Mouse (Mus musculus) telencephalon, adult 2 months (tissue): ENCODE measurements around the gene Timp2.

Source experiments
- DNase-seq: peaks from one replicate; pipeline ENCODE4 v3.0.0-alpha.2; 2011; ENCODE audit warnings: low read depth, low spot score

Gene Timp2

DNA sequence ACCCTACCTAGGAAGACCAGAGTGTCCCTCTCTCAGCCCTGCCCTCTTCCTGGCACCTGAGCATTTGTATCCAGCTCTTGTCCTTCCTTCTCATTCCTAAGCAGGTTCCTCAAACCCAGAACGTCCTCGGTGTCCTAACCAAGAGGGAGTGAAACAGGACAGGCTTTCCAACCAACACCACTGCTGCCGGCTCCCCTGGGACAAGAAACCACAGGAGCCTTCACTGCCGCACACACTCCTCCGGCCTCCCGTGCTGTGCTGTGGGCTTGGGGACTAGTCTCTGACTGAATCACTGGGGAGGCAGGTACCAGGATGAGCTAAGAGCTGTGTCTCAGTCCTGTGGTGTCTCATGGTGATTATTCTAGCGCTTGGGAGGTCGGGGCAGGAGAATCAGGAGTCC lies 14.1 kb upstream of the Timp2 start:
- DNase-seq = no peak

DNA sequence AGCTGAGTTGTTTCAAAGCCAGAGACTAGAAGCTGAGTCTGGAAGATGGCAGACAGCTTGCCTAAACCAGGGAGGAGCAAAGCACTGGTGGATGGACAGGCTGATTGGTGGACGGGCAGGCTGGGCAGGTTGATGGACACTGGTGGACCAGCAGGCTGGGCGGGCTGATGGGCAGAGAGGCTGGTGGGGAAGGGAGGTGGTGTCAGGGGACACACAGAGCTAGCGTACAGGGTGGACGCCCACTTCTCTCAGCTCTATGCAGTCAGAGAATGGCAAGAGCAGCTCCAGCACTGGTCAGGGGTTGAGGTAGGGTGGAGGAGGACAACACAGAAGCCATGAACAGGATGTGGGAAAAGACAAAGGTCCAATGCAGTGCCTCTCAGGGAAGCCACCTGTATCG lies 13.7 kb upstream of the Timp2 start:
- DNase-seq = no peak

DNA sequence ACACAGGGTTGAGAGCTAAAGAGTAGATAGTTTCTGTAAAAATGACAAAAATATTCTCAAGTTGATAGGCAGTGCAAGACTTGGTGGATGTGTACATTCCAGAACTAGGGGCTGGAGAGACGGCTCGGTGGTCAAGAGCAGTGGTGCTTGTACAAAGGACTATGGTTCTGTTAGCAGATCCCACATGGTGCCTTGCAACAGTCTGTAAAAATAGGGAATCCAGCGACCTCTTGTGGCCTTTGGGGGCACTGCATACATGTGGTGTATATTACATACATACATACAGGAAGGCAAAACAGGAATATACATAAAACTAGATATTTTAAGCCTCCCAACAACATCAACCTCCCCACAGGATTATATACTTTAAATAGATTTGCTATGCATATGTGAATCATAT lies 12.8 kb upstream of the Timp2 start:
- DNase-seq = no peak

DNA sequence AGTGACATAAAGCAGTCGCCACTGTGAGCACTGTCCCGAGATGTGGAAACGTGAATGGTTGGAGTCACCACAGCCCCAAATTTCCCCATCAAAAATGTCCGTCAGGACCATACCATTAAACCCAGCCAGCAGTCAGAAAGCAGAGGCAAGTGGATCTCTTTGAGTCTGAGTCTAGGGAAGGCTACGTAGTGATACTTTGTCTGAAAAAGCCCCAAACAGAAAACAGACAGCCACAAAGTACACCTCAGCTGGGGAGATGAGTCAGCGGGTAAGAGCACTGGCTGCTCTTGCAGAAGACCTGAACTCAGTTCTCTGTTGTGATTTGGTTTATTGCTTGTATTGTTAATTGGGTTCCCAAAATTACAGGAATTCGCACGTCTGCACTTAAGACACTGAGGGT lies 11.0 kb upstream of the Timp2 start:
- DNase-seq = no peak

DNA sequence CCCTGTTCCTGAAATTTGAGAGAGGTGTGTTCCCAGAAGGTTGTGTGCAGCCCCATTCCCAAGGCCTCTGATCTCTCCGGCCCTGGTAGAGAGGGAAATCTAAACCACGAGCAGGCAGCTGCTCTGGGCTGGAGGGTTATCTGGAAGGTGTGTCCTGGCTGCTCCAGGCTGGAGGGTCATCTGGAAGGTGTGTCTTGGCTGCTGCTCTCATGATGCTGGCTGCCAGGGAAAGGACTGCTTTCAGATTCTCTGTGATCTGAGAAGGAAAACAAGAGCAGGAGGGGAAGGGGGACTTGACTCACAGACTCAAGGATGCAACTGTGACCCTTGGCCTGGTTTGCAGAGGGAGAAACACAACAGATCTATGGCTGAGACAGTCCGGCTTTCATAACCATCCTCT lies 10.6 kb upstream of the Timp2 start:
- no peak for DNase-seq

DNA sequence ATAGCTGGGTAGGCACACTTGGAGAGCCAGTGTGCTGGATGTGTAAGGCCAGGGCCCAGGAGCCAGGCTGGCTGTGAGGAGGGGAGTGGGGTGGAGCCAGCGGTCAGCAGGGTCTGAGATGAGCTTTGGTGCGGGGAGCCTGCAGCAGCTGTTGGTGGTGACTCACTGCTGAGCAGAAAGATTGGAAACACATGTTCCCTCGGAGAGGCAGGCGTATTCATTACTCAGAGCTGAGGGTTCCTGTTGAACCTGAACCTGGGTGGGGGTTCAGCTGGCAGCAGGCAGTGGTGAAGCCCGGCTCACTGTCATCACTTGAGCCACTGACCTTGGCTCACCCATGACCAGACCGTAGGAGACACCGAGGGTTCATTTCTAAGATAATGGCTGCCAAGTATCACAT lies 9.6 kb upstream of the Timp2 start:
- no peak for DNase-seq

DNA sequence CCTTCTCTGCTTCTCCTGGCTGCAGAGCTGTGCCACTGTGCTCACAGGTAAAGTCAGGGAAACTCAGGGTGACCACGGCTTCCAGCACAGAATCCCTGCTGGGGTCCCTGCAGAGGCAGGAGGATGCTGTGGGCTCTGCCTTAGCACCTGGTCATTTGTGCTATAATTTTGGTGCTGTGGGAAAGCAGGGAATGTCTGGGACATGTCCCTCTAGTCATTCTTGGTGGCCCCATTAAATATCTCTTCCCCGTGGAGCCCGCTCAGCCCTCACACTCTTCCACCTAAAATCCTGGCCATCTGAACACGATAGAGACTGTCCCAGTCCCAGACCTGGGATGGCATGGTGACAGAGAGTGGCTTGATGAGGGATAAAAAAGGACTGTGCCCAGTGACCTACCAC lies 8.5 kb upstream of the Timp2 start:
- no peak for DNase-seq

DNA sequence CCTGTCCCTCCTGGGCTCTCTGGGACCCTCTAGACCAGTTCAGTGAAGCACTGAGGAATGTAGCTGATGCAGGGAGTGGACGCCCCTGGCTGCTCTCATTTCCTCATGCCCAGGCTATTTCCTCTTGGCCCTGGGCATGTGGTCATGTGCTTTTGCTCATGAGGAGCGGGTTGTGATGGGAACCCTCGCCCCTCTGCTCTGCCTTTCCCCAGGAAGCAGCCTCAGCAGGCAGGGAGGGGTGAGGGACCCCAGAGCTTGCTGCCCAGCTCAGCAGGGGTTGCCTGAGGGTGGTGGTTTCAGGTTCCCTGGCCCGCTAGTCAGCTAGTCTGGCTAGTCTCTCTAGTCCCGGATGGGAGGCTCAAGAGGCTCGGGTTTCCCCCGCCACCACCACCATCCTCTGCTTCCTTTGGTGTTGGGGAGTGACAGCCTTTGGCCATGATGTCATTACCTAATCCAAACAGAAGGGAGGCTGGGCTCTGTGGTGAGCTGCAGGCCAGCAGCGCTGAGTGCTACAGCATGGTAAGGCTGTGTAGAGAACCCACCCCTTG lies 7.5 kb upstream of the Timp2 start:
- no peak for DNase-seq

DNA sequence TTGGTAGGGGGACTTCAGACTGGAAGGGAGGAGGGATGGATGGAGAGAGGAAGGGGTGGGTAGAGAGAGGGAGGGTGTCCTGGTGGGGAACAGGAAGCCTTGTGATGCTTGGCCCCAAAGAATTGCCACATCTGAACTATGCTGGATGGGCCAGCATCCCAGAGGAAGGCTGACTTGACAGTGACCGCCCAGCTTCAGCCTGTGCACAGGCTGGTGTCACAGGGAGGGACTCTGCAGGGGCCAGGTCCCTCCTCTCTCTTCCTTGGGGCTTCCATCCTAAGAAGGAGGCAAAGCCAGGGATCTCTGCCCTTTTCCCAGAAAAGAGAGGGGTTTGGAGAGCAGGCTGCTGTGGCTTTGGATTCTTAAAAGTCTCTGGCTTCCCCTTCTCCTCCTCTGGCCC lies 7.0 kb upstream of the Timp2 start:
- DNase-seq = no peak

DNA sequence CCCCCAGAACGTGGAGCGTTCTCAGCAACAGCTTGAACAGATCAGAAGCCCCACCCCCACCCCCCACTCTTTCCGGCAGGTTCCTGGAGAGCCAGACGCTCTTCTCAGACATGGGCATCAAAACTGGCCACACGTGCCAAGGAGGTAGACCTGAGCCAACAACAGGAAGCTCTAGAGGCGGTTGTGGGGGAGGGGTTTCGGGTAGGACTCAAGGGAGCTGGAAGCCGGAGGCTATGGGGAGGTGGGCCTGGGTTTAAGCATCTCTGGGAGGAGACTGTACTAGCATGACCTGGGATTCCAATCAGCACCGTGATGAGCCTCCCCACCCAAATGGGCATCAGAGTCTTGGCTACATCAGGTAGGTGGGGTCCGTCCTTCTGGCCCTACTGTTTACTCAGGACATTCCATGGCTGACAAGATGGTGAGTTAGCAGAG lies 5.4 kb upstream of the Timp2 start:
- no peak for DNase-seq

DNA sequence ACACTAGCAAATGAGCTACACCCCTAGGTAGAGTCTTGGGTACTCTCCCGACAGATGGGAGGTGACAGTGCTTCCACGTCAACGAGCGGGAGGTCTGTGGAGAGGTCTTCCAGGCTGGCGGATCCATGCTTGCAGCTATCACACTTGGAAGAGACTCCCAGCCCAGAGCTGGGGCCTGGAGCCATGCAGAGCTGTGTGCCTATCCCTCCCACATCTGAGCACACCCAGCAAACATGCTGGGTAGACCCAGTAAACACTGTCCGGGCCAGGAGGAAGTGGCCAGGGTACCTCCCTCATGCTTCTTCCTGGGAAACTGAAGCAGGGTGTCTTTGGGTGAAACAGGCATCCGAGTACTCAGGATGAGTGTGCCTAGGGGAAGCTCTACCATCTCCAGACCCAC lies 5.0 kb upstream of the Timp2 start:
- DNase-seq = no peak

DNA sequence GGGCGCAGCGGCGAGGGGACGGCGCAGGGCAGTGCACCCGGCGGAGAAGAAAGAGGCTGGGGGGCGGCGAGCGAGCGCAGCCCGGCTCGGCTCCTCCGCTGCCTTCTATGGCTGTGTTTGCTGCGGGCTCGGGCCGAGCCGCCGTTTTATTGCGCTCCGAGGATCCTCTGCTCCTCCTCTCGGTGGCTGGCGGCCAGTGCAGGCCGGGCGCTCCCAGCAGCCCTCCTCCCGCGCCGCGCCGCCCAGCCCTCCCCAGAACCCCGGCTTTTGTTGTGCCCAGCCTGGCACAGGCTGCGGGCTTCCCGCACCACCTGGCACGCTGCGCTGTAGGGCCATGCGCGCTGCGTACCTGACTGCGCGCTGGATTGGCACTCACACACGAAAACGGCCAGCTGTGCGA lies 335 bp downstream of the Timp2 start:
- no peak for DNase-seq

DNA sequence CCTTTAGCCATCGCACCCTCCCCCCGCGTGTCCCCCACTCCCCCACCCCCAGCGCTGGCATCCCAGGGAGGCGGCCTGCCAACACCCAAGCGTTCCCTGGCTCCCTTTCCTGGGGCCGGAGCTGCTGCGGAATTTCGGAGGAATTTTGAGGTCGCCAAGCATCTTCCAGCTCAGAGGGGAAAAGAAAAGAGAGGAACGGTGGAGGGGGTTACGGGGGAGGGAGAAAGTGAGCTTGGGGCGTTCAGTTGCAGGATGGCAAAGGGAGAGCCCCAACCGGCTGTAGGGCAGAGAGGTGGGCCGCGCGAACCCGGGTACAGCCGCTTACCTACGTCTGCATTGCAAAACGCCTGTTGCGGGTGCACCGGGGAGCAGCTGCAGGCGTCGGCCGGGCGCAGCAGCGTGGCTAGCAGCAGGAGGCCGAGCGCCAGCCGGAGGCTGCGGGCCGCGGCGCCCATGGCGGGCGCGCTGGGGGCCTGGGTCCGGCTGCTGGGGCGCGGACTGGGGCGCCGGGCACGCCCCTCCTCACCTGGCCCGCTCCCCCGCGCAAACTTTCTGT lies 826 bp downstream of the Timp2 start:
- no peak for DNase-seq

DNA sequence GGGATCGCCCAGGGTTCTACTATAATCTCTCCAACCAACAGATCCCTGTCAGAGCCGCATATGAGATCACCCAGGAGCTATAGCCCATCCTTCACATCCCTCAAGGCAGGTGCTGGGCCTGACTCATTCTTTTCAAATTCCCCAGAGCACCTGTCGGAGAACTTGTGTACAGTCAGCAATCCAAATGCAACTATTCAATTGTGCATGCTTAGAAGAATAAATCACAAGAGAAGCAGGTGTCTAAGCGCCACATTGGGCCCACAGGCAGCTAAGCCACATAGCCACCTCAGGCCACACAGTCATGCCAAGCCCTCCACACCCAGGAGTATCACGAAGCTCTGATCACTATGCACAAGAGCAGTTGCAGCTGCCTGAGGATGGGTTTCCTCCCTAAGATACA lies 6.0 kb downstream of the Timp2 start:
- DNase-seq = no peak

DNA sequence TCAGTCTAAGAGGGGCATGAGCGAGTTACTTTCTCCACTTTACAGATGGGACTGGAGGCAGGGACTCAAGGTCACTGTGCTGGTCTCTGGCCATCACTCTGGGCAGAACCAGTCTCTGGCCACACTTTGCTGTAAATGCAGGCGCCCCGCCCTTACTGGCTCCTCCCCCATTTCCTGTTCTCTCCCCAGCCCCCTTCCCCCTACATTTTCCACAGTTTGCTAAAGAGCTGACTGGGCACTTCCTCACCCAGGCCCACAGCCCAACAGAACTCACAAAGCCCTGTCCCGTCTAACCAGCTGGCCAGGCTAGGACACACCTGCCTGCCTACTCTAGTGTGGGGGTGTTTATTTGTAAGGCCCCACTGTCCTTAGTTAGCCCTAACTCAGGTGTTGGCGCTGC lies 6.7 kb downstream of the Timp2 start:
- no peak for DNase-seq

DNA sequence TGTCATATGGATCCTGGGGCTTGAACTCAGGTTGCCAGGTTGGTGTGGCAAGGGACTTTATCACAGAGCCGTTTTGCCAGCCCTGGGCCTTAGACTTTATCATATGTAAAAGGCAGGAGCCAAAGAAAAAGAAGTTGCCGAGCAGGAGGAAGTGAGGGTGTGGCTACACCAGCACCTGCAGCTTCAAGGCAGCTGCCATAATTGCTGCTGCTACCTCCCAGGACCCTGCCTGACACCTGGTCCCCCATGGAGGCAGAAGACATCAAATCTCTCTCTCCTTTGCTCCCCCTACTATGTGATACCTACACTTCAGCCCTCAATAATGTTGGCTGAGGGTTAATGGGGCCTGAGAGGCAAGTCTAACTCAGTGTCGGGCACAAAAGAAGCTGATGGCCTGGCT lies 7.1 kb downstream of the Timp2 start:
- no peak for DNase-seq

DNA sequence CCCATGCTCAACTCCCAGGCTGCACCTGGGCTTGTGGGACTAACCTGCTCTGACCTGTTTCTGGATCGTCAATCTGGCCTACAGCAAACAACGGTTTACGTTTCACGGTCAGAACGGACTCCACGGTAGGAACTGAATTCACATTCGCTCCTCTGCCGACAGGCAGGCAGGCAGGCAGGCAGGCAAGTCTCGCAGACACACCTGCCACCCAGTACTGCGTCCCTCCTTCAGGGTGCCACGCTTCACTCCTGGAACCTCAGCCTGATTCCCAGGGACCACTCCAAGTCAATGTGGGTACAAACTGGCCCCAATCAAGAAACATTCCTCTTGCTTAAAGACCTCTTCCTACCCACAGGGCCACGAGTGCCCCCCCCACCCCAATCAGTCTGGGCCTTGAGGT lies 7.6 kb downstream of the Timp2 start:
- no peak for DNase-seq

DNA sequence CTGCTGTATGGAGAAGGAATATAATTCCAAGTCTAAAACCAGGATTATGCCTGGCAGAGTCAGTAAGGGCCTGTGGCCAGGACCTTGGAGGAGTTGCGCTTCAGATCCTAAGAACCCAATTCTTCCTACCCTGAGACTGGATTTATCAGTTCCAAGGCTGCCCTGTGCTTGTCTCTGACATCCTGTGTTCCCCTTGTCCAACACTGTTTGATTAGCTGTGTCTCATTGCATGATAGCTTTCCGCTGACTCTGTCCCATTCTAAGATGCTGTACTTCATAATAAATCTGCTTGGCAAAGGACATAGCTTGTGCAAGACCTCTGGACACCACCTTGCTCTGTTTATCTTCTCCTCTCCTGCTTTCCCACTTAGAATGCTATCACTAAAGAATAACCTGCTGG lies 8.1 kb downstream of the Timp2 start:
- no peak for DNase-seq

DNA sequence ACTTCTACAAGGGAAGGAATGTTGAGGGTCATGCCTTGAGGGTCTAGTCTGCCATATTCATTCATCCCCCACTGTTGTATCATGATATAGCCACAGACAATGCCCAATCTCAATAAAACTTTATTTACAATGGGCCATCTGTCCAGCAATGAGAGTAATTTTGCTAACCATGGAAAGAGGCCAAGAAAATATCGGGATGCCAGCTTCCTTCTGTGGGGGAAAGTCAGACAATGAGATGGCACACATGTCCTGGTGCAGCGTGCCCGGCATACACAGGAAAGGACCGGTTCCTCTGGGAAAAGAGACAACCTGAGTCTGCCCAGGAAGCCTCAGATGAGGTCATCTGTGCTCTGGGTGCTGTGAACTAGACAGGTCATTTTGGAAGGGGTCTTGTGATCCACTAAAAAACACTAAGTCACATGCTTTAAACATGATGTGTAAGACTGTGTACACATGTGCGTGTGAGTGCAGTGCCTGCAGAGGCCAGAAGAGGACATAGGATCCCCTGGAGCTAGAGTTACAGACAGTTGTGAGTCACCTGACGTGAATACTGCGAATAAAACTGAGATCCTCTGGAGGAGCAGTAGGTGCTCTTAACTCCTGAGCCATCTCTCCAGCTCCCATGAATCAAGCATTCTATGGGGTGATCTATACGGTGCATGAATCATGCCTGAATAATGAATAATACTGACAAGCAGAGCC lies 9.0 kb downstream of the Timp2 start:
- no peak for DNase-seq

DNA sequence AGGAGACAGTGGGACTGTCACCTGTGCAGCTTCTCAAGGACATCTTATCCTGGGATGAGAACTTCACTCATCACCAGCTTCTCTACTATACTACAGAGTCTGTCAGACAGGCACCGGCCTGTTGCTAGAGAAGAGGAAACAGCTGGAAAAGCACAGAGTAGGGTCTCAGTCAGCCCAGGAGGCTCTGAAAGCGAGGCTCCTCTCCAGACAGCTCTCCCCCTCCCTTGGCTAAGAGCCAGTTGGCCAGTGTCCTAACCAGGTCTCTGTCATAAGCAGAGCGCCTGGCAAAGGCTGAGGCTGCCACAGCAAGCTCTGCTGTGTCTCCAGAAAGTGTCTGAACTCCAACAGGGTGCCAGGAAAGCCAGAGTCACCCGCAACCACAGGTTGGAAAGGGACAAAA lies 9.8 kb downstream of the Timp2 start:
- no peak for DNase-seq

DNA sequence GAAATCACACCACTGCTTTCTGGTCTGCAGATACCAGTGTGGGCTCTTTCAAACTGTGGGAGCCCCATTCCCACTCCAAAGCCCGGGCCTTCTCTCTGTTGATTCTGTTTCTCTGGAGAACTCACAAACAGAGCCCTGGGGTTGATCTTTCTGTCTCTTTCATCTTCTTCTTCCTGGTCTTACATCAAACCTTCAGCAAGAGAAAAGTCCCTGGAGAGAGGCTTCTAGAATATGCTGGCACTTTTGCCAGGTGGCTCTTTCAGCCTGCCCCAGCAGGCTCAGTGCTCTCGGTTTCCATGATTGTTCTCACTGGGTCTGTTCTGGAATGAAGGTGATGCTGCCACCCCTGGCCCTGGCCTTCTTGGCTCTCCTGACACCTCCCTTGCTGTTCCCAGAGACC lies 11.9 kb downstream of the Timp2 start:
- DNase-seq = no peak

DNA sequence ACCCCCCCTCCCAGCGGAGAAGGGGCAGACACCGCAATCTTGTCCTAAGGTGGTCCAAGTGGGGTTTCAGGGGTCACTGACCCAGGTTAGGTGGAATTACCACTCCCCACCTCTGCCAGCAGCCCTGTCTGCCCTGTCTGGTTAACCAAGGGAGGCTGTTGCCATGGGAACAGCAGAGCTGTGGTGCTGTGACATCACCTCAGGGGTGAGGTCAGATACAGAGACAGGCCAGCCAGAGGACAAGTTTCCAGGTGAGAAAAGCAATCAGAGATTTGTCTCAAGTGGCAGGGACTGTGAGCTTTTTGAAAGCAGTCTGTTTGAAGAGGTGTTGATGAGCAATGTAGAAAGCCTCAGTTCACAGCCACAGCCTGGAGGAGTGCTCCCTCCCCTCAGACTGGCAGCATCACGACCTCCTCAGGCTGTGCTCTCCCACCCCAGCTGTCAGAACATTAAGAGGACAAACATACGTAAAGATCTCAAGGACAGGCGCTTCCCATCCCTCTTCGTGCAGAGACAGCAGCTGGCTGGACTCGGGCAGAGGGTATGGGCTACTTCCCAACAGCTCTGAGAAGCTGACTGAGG lies 13.0 kb downstream of the Timp2 start, which contains the start of gene Cep295nl:
Cep295nl (minus strand) TSS at position 101 of the 582 bp plus-strand sequence.
- no peak for DNase-seq

DNA sequence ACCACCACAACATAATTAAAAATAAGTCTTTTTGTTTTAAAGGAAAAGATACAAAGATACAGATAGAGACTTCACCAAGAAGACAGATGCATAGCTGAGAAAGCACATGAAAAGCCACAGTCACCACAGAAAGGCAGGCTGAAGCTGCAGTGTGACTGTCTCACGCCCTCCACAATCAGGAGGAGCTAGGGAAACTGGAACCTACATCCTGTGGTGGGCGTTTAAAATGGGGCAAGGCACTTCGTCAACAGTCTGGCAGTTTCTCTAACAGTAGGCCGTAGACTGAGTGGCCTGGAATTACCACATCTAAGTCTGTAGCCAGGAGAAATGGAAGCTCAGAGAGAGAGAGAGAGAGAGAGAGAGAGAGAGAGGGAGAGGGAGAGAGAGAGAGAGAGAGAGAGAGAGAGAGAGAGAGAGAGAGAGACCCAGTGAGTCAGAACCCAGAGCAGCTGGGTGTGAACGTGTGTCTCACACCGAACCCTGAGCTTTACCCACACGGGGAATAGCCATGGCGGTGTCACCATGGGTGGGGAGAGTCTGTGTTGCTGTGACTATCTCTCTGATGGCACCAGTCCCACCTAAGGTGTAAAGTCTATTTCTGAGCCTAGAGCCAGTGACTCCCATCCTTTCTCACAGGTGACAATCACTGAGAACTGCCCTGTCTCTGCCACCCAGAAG lies 17.9 kb downstream of the Timp2 start:
- peak; percentile 89 for DNase-seq
